Mouse (Mus musculus): ENCODE data around the gene Icam4.

DNA sequence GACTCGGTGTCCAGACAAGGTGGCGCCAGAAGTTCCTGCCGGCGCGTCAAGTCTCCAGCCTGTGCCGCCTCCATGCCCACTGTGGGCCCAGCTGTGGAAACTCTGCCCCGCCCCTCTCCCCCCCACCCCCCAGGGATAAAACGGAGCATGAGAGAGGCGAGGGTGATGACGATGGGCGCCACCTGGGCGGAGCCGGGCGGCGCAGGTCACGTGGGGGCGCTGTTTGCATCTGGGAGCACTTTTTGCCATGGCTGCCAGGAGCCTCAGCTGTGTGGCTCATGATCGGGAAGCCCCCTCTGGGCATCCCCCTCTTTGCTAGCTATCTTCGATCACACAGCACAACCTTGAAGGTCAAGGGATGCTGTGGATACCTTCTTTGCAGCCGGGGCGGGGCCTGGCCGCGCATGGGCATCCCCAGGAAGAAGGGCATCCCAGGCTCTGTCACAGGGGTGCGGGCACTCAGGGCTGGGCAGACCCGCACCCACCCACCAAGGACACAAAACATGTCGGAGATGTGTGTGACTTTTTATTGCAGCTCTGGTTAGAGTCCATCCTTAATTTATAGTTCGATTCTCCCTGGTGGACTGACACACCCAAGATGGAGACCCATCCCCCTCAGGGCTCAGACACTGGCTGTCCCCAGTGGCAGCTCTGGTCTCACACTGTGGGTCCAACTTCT is 38.0 kb downstream of the Icam4 start, which contains the start of gene Zglp1:
- TF ChIP-seq CTCF (IDR thresholded peaks at IDR 0.05; ENCODE audit: borderline replicate concordance, extremely low read depth, insufficient read depth, insufficient read length) (no peak), POLR2A (IDR thresholded peaks at IDR 0.05; ENCODE audit: borderline replicate concordance, extremely low read depth, insufficient read depth, insufficient read length, poor library complexity, severe bottlenecking) (no peak)
